Comparison of ENCODE assay signal across 22 mouse cellular contexts in genomic region chr6:91917716-91918115, GRCm38 (mm10).
"Had no signal": no experiment of that assay in that cellular context is flagged by ENCODE, and none has a peak within 500 bp of the region (broad histone marks: within the 10 kb centered on the region; RNA-seq: fewer than 3 reads in every experiment).

No protein-coding gene starts in this region.

- H3K36me3 ChIP-seq: heart, embryonic 13.5 days; heart, embryonic 15.5 days; hindbrain, embryonic 13.5 days; hindbrain, embryonic 15.5 days; kidney, embryonic 15.5 days; limb, embryonic 10.5 days; limb, embryonic 12.5 days had no signal

- H3K4me3 ChIP-seq: heart, adult 2 months; heart, embryonic 13.5 days; heart, embryonic 15.5 days; hindbrain, embryonic 13.5 days; hindbrain, embryonic 15.5 days; kidney, embryonic 15.5 days; limb, embryonic 10.5 days; limb, embryonic 12.5 days had no signal

- H3K9me3 ChIP-seq: heart, embryonic 13.5 days; heart, embryonic 15.5 days; hindbrain, embryonic 13.5 days; hindbrain, embryonic 15.5 days; kidney, embryonic 15.5 days; limb, embryonic 10.5 days; limb, embryonic 12.5 days had no signal

- H3K4me1 ChIP-seq: heart, embryonic 15.5 days; hindbrain, embryonic 13.5 days; hindbrain, embryonic 15.5 days; kidney, embryonic 15.5 days; limb, embryonic 10.5 days; limb, embryonic 12.5 days had no signal

- H3K27ac ChIP-seq: heart, adult 2 months; heart, embryonic 13.5 days; heart, embryonic 15.5 days; hindbrain, embryonic 13.5 days; hindbrain, embryonic 15.5 days; hindbrain, postnatal 0 days; kidney, embryonic 15.5 days; kidney, postnatal 0 days; limb, embryonic 10.5 days; limb, embryonic 12.5 days had no signal

- DNase-seq: forebrain, postnatal 0 days; gastrocnemius, postnatal 10 days; gastrocnemius, postnatal 25 days; heart, adult 2 months; heart, postnatal 14 days; heart, postnatal 36 days; kidney, adult 11 months; kidney, adult 2 months; kidney, adult 9 months; kidney, postnatal 14 days; kidney, postnatal 36 days; liver had no signal

- ATAC-seq: forebrain, postnatal 0 days; hindbrain, postnatal 0 days; intestine, embryonic 16.5 days had no signal

- H3K27me3 ChIP-seq: heart, embryonic 15.5 days; hindbrain, embryonic 13.5 days; hindbrain, embryonic 15.5 days; kidney, embryonic 15.5 days; limb, embryonic 12.5 days had no signal
